Mouse (Mus musculus): ENCODE measurements at regions not wholly inside any gene's neighbourhood (a gene's known extent, or its start where the extent isn't known, plus 50 kb on each side); places are given as distances from the start of the nearest gene placed in this dataset.

DNA sequence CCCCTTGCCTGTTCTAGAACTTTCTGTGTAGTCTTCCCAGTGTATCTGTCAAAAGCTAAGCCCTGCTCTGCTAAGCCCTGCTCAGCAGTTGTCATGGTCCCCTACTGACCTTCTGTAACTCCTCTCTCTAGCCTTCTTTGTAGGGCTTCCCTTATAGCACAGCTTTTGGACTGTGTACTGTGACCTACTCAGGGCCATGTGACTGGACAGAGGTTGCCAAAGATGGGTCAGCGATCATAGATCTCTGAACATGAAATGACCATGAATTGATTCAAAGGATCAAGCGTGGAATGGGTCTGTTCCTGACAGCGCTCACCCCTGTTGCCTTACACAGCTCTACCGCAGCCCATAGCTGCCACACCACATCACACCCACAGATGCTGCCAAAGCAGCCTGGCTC lies 294.3 kb downstream of the Sox9 start:
- Histone ChIP-seq H3K4me1 (ENCODE audit: control insufficient read depth, insufficient read depth, low read length) (peaks cover 5% of the 10 kb centered on the region; the same call in 1 of the 2 replicates), H3K27ac (ENCODE audit: insufficient read depth, low read depth, low read length) (no peak overlapping the region), H3K4me3 (ENCODE audit: insufficient read depth, low read length) (no peak overlapping the region)
- TF ChIP-seq CTCF (IDR thresholded peaks at IDR 0.05; ENCODE audit: low read depth, low read length), result no peak
- no peak for TF ChIP-seq POLR2A (IDR thresholded peaks at IDR 0.05; ENCODE audit: borderline replicate concordance, low read depth, low read length)

DNA sequence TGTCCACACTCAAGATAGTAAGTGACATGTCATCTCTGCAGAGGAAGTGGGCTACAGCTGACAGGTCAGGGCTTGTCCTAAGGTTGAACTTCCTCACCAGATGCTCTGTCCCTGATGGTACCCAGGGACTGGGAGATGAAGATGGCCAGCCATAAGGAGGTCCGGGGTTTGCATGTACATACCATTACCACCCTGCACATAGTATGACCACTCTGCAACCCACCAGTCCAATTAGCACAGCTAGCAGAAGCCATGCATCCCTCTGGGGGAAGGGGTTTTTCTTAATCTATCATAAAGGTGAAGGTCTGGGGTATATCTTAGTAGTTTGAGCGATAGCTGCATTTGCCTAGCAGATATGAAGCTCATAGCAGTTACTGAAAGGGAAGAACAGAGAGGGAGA lies 298.3 kb downstream of the Sox9 start:
- Histone ChIP-seq H3K27ac (ENCODE audit: insufficient read depth, low read depth, low read length) (no peak overlapping the region), H3K4me1 (ENCODE audit: control insufficient read depth, insufficient read depth, low read length) (peaks cover 10% of the 10 kb centered on the region), H3K4me3 (ENCODE audit: insufficient read depth, low read length) (no peak overlapping the region)
- TF ChIP-seq POLR2A (IDR thresholded peaks at IDR 0.05; ENCODE audit: borderline replicate concordance, low read depth, low read length) (no peak), CTCF (IDR thresholded peaks at IDR 0.05; ENCODE audit: low read depth, low read length) (no peak)

GRCm38 (mm10) chr11:113084442-113084841 lies 302.4 kb downstream of the Sox9 start:
- no peak overlapping the region for H3K4me3 ChIP-seq (ENCODE audit: insufficient read depth, low read length)
- TF ChIP-seq POLR2A (IDR thresholded peaks at IDR 0.05; ENCODE audit: borderline replicate concordance, low read depth, low read length), result no peak
- no peak for TF ChIP-seq CTCF (IDR thresholded peaks at IDR 0.05; ENCODE audit: low read depth, low read length)
- no peak overlapping the region for H3K27ac ChIP-seq (ENCODE audit: insufficient read depth, low read depth, low read length)
- peaks cover 10% of the 10 kb centered on the region for H3K4me1 ChIP-seq (ENCODE audit: control insufficient read depth, insufficient read depth, low read length)

DNA sequence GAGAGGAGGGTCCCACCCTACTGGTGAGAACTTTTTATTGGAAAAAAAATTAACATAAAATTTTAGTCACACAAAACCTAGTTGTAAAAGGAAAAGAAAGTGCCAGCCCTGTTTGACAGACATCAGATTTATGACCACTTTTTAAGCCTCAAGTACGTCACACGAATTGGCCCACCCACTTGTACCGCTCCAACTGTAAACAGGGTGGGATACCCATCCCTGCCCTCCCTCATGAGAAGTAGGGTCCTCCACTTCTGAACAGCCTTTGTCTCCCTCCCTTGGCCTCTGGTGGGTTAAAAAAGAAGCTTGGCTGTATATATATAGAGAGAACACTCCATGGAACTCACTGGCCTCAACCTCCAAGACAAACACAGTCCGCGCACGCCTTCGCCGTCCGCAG lies 303.5 kb downstream of the Sox9 start:
- TF ChIP-seq POLR2A (IDR thresholded peaks at IDR 0.05; ENCODE audit: borderline replicate concordance, low read depth, low read length) (no peak), CTCF (IDR thresholded peaks at IDR 0.05; ENCODE audit: low read depth, low read length) (no peak)
- Histone ChIP-seq H3K27ac (ENCODE audit: insufficient read depth, low read depth, low read length) (no peak overlapping the region), H3K4me1 (ENCODE audit: control insufficient read depth, insufficient read depth, low read length) (peaks cover 6% of the 10 kb centered on the region), H3K4me3 (ENCODE audit: insufficient read depth, low read length) (no peak overlapping the region)

DNA sequence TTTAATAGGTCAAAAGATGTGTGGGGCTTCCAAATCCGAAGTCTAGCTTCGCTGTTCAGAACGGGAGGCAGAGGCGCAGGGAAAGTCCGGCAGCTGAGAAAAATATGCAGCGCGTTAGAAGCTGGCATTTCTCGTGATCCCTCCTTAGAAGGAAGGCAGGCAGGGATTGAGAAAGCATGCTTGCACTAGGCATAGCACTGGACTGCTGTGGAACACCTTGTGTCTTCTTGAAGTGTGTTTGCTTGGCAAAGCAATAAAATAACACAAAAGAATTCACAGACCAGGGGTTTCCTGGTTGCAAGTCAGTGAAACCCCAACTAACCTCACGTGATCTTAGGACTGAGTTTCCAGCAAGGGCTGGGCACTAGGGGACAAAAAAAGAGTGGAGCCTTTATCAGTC lies 305.1 kb downstream of the Sox9 start:
- Histone ChIP-seq H3K4me3 (ENCODE audit: insufficient read depth, low read length) (no peak overlapping the region), H3K4me1 (ENCODE audit: control insufficient read depth, insufficient read depth, low read length) (peaks cover 6% of the 10 kb centered on the region), H3K27ac (ENCODE audit: insufficient read depth, low read depth, low read length) (no peak overlapping the region)
- TF ChIP-seq CTCF (IDR thresholded peaks at IDR 0.05; ENCODE audit: low read depth, low read length) (no peak), POLR2A (IDR thresholded peaks at IDR 0.05; ENCODE audit: borderline replicate concordance, low read depth, low read length) (no peak)

DNA sequence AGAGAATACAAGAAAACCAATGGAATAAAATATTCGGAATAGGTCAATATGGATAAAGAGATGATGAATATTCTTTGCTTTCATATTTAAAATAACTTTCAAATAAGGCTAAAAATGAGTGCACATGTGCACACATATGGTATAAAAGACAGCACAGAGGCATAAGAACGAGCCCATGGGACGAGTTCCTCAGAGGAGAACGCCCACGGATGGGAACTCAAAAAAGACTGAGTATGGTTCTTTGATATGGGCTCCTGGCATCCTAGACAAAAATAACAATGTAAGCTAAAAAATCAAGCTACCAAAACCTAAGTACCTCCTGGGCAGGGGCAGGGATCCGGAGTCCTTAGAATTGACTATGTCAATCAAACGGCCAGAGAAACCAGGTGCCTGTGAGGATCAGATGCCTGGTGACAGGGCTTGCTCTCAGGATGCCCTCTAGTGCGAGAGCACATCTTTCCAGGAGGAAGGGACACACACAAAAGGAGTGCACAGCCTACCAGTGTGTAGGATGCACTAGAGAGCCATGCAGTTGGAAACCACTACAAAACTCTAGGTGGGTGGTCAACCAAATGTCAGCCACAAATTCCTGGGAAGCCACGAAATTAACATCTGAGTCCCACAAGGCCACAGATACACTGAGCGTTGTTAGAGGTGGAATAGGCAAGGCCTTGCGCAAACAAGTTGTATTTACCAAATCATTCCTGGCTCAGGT lies 307.8 kb downstream of the Sox9 start:
- no peaks in the 10 kb centered on the region for H3K4me1 ChIP-seq (ENCODE audit: control insufficient read depth, insufficient read depth, low read length)
- TF ChIP-seq CTCF (IDR thresholded peaks at IDR 0.05; ENCODE audit: low read depth, low read length) (no peak), POLR2A (IDR thresholded peaks at IDR 0.05; ENCODE audit: borderline replicate concordance, low read depth, low read length) (no peak)
- H3K4me3 ChIP-seq (ENCODE audit: insufficient read depth, low read length), result no peak overlapping the region
- H3K27ac ChIP-seq (ENCODE audit: insufficient read depth, low read depth, low read length), result no peak overlapping the region

DNA sequence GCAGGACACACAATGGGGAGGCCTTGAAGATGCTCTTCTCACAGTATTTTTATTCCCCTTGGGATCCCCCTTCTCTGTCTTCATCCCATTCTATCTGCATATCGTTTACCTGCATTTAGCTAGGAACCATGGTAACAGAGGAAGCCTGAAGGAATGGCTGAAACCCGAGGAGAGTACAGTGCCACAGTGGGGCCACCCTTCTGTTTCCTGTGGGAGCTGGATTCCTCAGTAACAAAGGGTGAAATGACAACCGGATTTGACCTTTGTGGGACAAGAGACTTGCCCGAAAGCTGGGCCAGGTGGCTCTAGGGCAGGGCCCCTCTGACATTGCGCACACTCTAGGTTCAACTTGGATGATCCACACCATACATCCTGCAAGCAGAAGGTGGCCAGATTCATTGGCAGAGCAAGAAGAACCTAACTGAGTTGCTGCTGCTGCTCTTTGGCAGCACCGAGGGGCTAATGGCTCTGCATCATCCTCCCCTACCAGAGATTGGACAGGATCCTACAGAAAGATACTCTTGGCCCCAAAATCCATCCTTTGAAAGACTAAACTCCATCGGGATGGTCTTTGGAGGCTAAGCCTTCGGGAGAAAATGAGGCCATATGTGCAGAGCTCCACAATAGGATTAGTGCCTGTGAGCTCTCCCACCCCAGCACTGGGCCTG lies 310.0 kb downstream of the Sox9 start:
- H3K27ac ChIP-seq (ENCODE audit: insufficient read depth, low read depth, low read length), result no peak overlapping the region

GRCm38 (mm10) chr11:113093895-113094445 lies 311.9 kb downstream of the Sox9 start:
- TF ChIP-seq CTCF (IDR thresholded peaks at IDR 0.05; ENCODE audit: low read depth, low read length) (no peak), POLR2A (IDR thresholded peaks at IDR 0.05; ENCODE audit: borderline replicate concordance, low read depth, low read length) (no peak)
- H3K4me3 ChIP-seq (ENCODE audit: insufficient read depth, low read length), result no peak overlapping the region
- no peak overlapping the region for H3K27ac ChIP-seq (ENCODE audit: insufficient read depth, low read depth, low read length)
- no peaks in the 10 kb centered on the region for H3K4me1 ChIP-seq (ENCODE audit: control insufficient read depth, insufficient read depth, low read length)

More for the DNA sequence above, 310.0 kb downstream of the Sox9 start:
- no peaks in the 10 kb centered on the region for H3K4me1 ChIP-seq (ENCODE audit: control insufficient read depth, insufficient read depth, low read length)
- no peak overlapping the region for H3K4me3 ChIP-seq (ENCODE audit: insufficient read depth, low read length)
- TF ChIP-seq POLR2A (IDR thresholded peaks at IDR 0.05; ENCODE audit: borderline replicate concordance, low read depth, low read length) (no peak), CTCF (IDR thresholded peaks at IDR 0.05; ENCODE audit: low read depth, low read length) (no peak)

DNA sequence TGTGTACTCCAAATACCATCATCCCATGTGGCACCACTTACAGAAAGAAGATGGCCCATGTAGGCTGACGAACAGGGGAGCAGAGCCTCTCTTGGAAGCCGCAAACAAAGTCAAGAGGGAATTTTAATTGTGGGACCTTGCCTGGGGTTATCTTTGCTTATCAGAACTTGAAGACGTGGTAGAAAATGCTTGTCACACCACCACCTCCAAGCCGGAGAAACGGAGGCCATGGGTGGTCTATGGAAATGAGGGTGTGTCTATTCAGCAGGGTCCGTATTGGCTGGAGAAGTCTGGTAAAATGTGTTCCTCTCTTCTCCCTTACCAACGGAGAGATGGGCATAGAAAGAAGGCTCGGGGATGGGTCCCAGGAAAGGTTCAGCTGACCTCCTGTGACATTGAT lies 313.6 kb downstream of the Sox9 start:
- Histone ChIP-seq H3K27ac (ENCODE audit: insufficient read depth, low read depth, low read length) (no peak overlapping the region), H3K4me3 (ENCODE audit: insufficient read depth, low read length) (no peak overlapping the region), H3K4me1 (ENCODE audit: control insufficient read depth, insufficient read depth, low read length) (peaks cover under 1% of the 10 kb centered on the region; the same call in 1 of the 2 replicates)
- TF ChIP-seq POLR2A (IDR thresholded peaks at IDR 0.05; ENCODE audit: borderline replicate concordance, low read depth, low read length) (no peak), CTCF (IDR thresholded peaks at IDR 0.05; ENCODE audit: low read depth, low read length) (no peak)

GRCm38 (mm10) chr11:113096209-113096608 lies 314.2 kb downstream of the Sox9 start:
- TF ChIP-seq POLR2A (IDR thresholded peaks at IDR 0.05; ENCODE audit: borderline replicate concordance, low read depth, low read length), result no peak
- TF ChIP-seq CTCF (IDR thresholded peaks at IDR 0.05; ENCODE audit: low read depth, low read length), result no peak
- H3K4me1 ChIP-seq (ENCODE audit: control insufficient read depth, insufficient read depth, low read length), result peaks cover 6% of the 10 kb centered on the region
- no peak overlapping the region for H3K27ac ChIP-seq (ENCODE audit: insufficient read depth, low read depth, low read length)
- no peak overlapping the region for H3K4me3 ChIP-seq (ENCODE audit: insufficient read depth, low read length)

Data from bone marrow macrophage, adult 2 months (primary cell).